Mouse (Mus musculus): ENCODE measurements around the gene Nr3c2. TPM values are rescaled to one million over a fixed set of nuclear protein-coding genes. Genes with fewer than 3 reads are reported as not detected.

Gene Nr3c2
- total and polyA plus RNA-seq, 3 experiments: 0.12 to 0.30 TPM; not detected in 1

- Histone ChIP-seq H3K27me3 (replicated peaks) (peaks cover 18% of the 10 kb centered on the region), H3K36me3 (replicated peaks in 1 of 2; ENCODE audit: control insufficient read depth in 1 of 2, insufficient read depth in 1 of 2, low read length in 1 of 2) (no peaks in the 10 kb centered on the region), H3K79me2 (replicated peaks; ENCODE audit: control insufficient read depth, extremely low read depth, insufficient read depth, poor library complexity, severe bottlenecking) (no peaks in the 10 kb centered on the region), H3K9me3 (replicated peaks; ENCODE audit: low read length) (peaks cover 4% of the 10 kb centered on the region), H3K4me1 (ENCODE audit: control insufficient read depth in 1 of 2, insufficient read depth in 2 of 2) (peaks cover 0 to 23% of the 10 kb centered on the region in 2 experiments; a peak in 2 of 4 replicates), H3K4me3 (replicated peaks in 1 of 3; ENCODE audit: low read depth in 2 of 3, low read length in 2 of 3, poor library complexity in 1 of 3) (peak overlapping the region in 1 of 3 experiments; percentile 64), H3K9ac (ENCODE audit: insufficient read depth, low read depth) (no peak overlapping the region), H3K4me2 (ENCODE audit: insufficient read depth, low read depth, poor library complexity, severe bottlenecking) (no peak overlapping the region), H3K27ac (ENCODE audit: insufficient read depth, low read depth) (no peak overlapping the region)
- DNase-seq (ENCODE audit: extremely low read depth): peak; percentile 95
- TF ChIP-seq RCOR1 (conservative IDR thresholded peaks at IDR 0.05; ENCODE audit: low read depth, low read length) (no peak), CHD1 (IDR thresholded peaks at IDR 0.05; ENCODE audit: low read depth, low read length) (no peak), NELFE (IDR thresholded peaks at IDR 0.05; ENCODE audit: low read depth, low read length) (no peak), RAD21 (IDR thresholded peaks at IDR 0.05; ENCODE audit: low read depth, low read length) (no peak), MEF2A (IDR thresholded peaks at IDR 0.05; ENCODE audit: borderline replicate concordance, low read depth, low read length) (no peak), USF1 (IDR thresholded peaks at IDR 0.05; ENCODE audit: low read depth, low read length) (peak; percentile 43), SIN3A (IDR thresholded peaks at IDR 0.05; ENCODE audit: low read length) (no peak), NRF1 (IDR thresholded peaks at IDR 0.05; ENCODE audit: low read depth, low read length) (no peak)
- dilution Hi-C loops (cut with MboI; ENCODE audit: extremely low pct_ligation_motif_present, extremely low pct_unique_long_range_greater_than_20kb, low sequenced_read_pairs) (no loop called here), in situ Hi-C loops (cut with MboI; ENCODE audit: low pct_ligation_motif_present, low pct_unique_long_range_greater_than_20kb, low sequenced_read_pairs) (no loop called here)
Observed at GRCm38 (mm10) chr8:76901430-76902204, 2.4 kb downstream of the Nr3c2 start.

- H3K9me3 ChIP-seq (replicated peaks; ENCODE audit: low read length): peaks cover 4% of the 10 kb centered on the region
- peaks cover 18% of the 10 kb centered on the region for H3K27me3 ChIP-seq (replicated peaks)
- no peaks in the 10 kb centered on the region for H3K79me2 ChIP-seq (replicated peaks; ENCODE audit: control insufficient read depth, extremely low read depth, insufficient read depth, poor library complexity, severe bottlenecking)
- H3K27ac ChIP-seq (ENCODE audit: insufficient read depth, low read depth): no peak overlapping the region
- H3K4me2 ChIP-seq (ENCODE audit: insufficient read depth, low read depth, poor library complexity, severe bottlenecking): no peak overlapping the region
- no peaks in the 10 kb centered on the region for H3K36me3 ChIP-seq (replicated peaks in 1 of 2; ENCODE audit: control insufficient read depth in 1 of 2, insufficient read depth in 1 of 2, low read length in 1 of 2)
- H3K9ac ChIP-seq (ENCODE audit: insufficient read depth, low read depth): no peak overlapping the region
- TF ChIP-seq RCOR1 (conservative IDR thresholded peaks at IDR 0.05; ENCODE audit: low read depth, low read length): no peak
- TF ChIP-seq E2F4 (IDR thresholded peaks at IDR 0.05; ENCODE audit: insufficient replicate concordance, low read depth, low read length): no peak
- no peak for TF ChIP-seq SIN3A (IDR thresholded peaks at IDR 0.05; ENCODE audit: low read length)
- no peak for TF ChIP-seq POLR2AphosphoS2 (IDR thresholded peaks at IDR 0.05; ENCODE audit: low read depth, low read length)
- TF ChIP-seq MYC (IDR thresholded peaks at IDR 0.05; ENCODE audit: low read depth, low read length): no peak
- no peak for TF ChIP-seq ETS1 (conservative IDR thresholded peaks at IDR 0.05; ENCODE audit: low read depth, low read length)
- TF ChIP-seq NRF1 (IDR thresholded peaks at IDR 0.05; ENCODE audit: low read depth, low read length): no peak
- TF ChIP-seq USF1 (IDR thresholded peaks at IDR 0.05; ENCODE audit: low read depth, low read length): no peak
- no peak for TF ChIP-seq MAZ (IDR thresholded peaks at IDR 0.05; ENCODE audit: low read depth, low read length)
- no peak for TF ChIP-seq KAT2A (IDR thresholded peaks at IDR 0.05; ENCODE audit: insufficient replicate concordance, low read length)
- TF ChIP-seq HCFC1 (IDR thresholded peaks at IDR 0.05; ENCODE audit: low read depth, low read length): no peak
- TF ChIP-seq EP300 (IDR thresholded peaks at IDR 0.05; ENCODE audit: low read length): no peak
- peak overlapping the region in 2 of 3 experiments; percentile 26 to 45 for H3K4me3 ChIP-seq (replicated peaks in 1 of 3; ENCODE audit: low read depth in 2 of 3, low read length in 2 of 3, poor library complexity in 1 of 3)
- in situ Hi-C loops (cut with MboI; ENCODE audit: low pct_ligation_motif_present, low pct_unique_long_range_greater_than_20kb, low sequenced_read_pairs): no loop called here
- H3K4me1 ChIP-seq (ENCODE audit: control insufficient read depth in 1 of 2, insufficient read depth in 2 of 2): peaks cover 0 to 18% of the 10 kb centered on the region in 2 experiments; a peak in 2 of 4 replicates
- no peak for DNase-seq (ENCODE audit: extremely low read depth)
- dilution Hi-C loops (cut with MboI; ENCODE audit: extremely low pct_ligation_motif_present, extremely low pct_unique_long_range_greater_than_20kb, low sequenced_read_pairs): no loop called here
Observed at GRCm38 (mm10) chr8:76902205-76903078, 3.2 kb downstream of the Nr3c2 start.

Measured in CH12.LX (cell line).